Mouse (Mus musculus) cerebellum, adult 2 months (tissue): ENCODE data around the gene Dnah7c.
"Not testable (repeated sequence)": the region's sequence is repeated elsewhere in the genome, so short reads cannot be mapped to it uniquely, and the experiment has no call there.

Source experiments
- CTCF ChIP-seq: fragments of 200-500 bp; IDR thresholded peaks from 2 replicates; pipeline ENCODE4 v1.5.1; 2011; ENCODE audit warnings: low read depth, mild to moderate bottlenecking, control low read depth, low read length, moderate library complexity, borderline replicate concordance; ENCODE audit not compliant: insufficient read depth
- POLR2A ChIP-seq: fragments of 200-500 bp; IDR thresholded peaks from 2 replicates; pipeline ENCODE4 v1.6.1; 2011; ENCODE audit warnings: low read length, control low read depth, borderline replicate concordance; ENCODE audit not compliant: insufficient read depth

GRCm38 (mm10) chr1:46593826-46594225 is 168.4 kb downstream of the Dnah7c start:
- TF ChIP-seq CTCF, POLR2A: not testable (repeated sequence)
